Comparison of ENCODE assay signal across 37 mouse cellular contexts in the genomic region with DNA sequence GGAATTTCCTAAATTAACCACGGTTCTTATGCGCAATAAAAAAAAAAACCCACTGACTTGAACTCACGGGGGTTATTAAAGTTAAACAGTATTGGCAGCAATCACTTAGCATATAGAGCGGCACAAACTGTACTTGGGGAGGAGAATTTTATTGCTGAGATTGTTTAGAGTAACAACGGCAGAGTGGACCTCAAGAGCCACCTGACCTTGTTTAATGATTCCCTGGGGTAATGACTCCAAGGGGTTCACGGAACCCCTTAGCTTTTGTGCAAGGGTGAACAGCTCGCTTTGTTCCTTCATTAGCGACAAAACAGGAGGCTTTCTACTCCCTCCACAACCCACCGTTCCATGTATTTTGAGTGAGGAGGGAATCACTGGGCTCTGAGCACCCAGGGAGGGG. TPM values are rescaled to one million over a fixed set of nuclear protein-coding genes. Genes with fewer than 3 reads are reported as not detected.
"Had no signal": no experiment of that assay in that cellular context is flagged by ENCODE, and none has a peak within 500 bp of the region (broad histone marks: within the 10 kb centered on the region; RNA-seq: fewer than 3 reads in every experiment).

No protein-coding gene starts in this region.

- DNase-seq: gastrocnemius, adult 2 months; gastrocnemius, postnatal 10 days; gastrocnemius, postnatal 25 days; heart, adult 18-20 months; heart, postnatal 10 days; heart, postnatal 4 days; kidney, adult 18-20 months; kidney, adult 8-10 months; kidney, postnatal 14 days; liver; liver, embryonic 13.5 days had no signal

- H3K4me1 ChIP-seq: heart, embryonic 10.5 days; heart, embryonic 12.5 days; hindbrain, embryonic 10.5 days; hindbrain, embryonic 12.5 days; liver, embryonic 13.5 days; liver, embryonic 15.5 days had no signal

- H3K4me3 ChIP-seq: gastrocnemius, adult 2 months; heart, embryonic 10.5 days; heart, embryonic 12.5 days; hindbrain, embryonic 10.5 days; hindbrain, embryonic 12.5 days; left cerebral cortex, adult 2 months; liver, embryonic 13.5 days; liver, embryonic 15.5 days had no signal

- H3K27ac ChIP-seq: gastrocnemius, adult 2 months; heart, embryonic 10.5 days; hindbrain, embryonic 10.5 days; hindbrain, embryonic 12.5 days; hindbrain, embryonic 14.5 days; left cerebral cortex, adult 2 months; liver, embryonic 13.5 days; liver, embryonic 15.5 days had no signal

- H3K27me3 ChIP-seq: hindbrain, embryonic 12.5 days; liver, embryonic 15.5 days had no signal

- H3K9ac ChIP-seq: heart, embryonic 12.5 days; hindbrain, embryonic 12.5 days; hindbrain, embryonic 14.5 days; liver, embryonic 13.5 days; liver, embryonic 15.5 days had no signal

- H3K4me2 ChIP-seq: heart, embryonic 12.5 days; hindbrain, embryonic 12.5 days; hindbrain, embryonic 14.5 days; liver, embryonic 11.5 days; liver, embryonic 13.5 days; liver, embryonic 15.5 days had no signal

- H3K9me3 ChIP-seq: heart, embryonic 10.5 days; heart, embryonic 12.5 days; hindbrain, embryonic 10.5 days; hindbrain, embryonic 12.5 days; liver, embryonic 13.5 days; liver, embryonic 15.5 days had no signal

- H3K36me3 ChIP-seq: heart, embryonic 10.5 days; heart, embryonic 12.5 days; hindbrain, embryonic 10.5 days; hindbrain, embryonic 12.5 days; liver, embryonic 13.5 days; liver, embryonic 15.5 days had no signal

- ATAC-seq: hindbrain, embryonic 16.5 days; inflammation-experienced regulatory T-cells, adult 6 months had no signal

RNA-seq across cellular contexts. Expression of a gene that starts 4.5 kb away (rescaled TPM):
- total RNA-seq: gastrocnemius, adult 2 months; gastrocnemius, postnatal 25 days; gastrocnemius, postnatal 4 days; heart, adult 18-20 months; heart, adult 8-10 months; heart, postnatal 10 days; heart, postnatal 25 days; heart, postnatal 4 days had no signal
- polyA plus RNA-seq: hindbrain, embryonic 10.5 days; hindbrain, embryonic 14.5 days; inflammation-experienced regulatory T-cells, adult 6 months had no signal

RNA-seq across cellular contexts. Expression of a gene that starts 12.2 kb away (rescaled TPM):
- total RNA-seq: gastrocnemius, adult 2 months; gastrocnemius, postnatal 10 days; gastrocnemius, postnatal 25 days; gastrocnemius, postnatal 4 days; granulocyte monocyte progenitor cell, adult 5-6 weeks; heart, adult 18-20 months; heart, adult 8-10 months; heart, postnatal 10 days; heart, postnatal 25 days; heart, postnatal 4 days; layer of hippocampus, adult 18-20 months; layer of hippocampus, postnatal 10 days; layer of hippocampus, postnatal 25 days; left cerebral cortex, adult 2 months; left cerebral cortex, postnatal 14 days; left cerebral cortex, postnatal 36 days had no signal
- polyA plus RNA-seq: frontal cortex, adult 2 months; heart, embryonic 10.5 days; heart, embryonic 12.5 days; heart, embryonic 14.5 days; heart, embryonic 16.5 days; hindbrain, embryonic 10.5 days; hindbrain, embryonic 12.5 days; hindbrain, embryonic 14.5 days; hindbrain, embryonic 16.5 days; inflammation-experienced regulatory T-cells, adult 6 months; kidney, embryonic 14.5 days; kidney, embryonic 16.5 days; large intestine, adult 2 months; limb, embryonic 11.5 days; liver, embryonic 11.5 days; liver, embryonic 13.5 days; liver, embryonic 15.5 days had no signal

RNA-seq across cellular contexts. Expression of a gene that starts 17.4 kb away (rescaled TPM):
- total RNA-seq: gastrocnemius, adult 2 months; gastrocnemius, postnatal 10 days; gastrocnemius, postnatal 25 days; gastrocnemius, postnatal 4 days; granulocyte monocyte progenitor cell, adult 5-6 weeks; heart, adult 18-20 months; heart, adult 8-10 months; heart, postnatal 10 days; heart, postnatal 25 days; heart, postnatal 4 days; layer of hippocampus, adult 18-20 months; layer of hippocampus, postnatal 10 days; layer of hippocampus, postnatal 25 days; left cerebral cortex, adult 2 months; left cerebral cortex, postnatal 14 days; left cerebral cortex, postnatal 36 days had no signal
- polyA plus RNA-seq: frontal cortex, adult 2 months; heart, embryonic 10.5 days; heart, embryonic 12.5 days; heart, embryonic 14.5 days; heart, embryonic 16.5 days; hindbrain, embryonic 10.5 days; hindbrain, embryonic 12.5 days; hindbrain, embryonic 14.5 days; hindbrain, embryonic 16.5 days; inflammation-experienced regulatory T-cells, adult 6 months; kidney, embryonic 14.5 days; kidney, embryonic 16.5 days; large intestine, adult 2 months; limb, embryonic 11.5 days; liver, embryonic 11.5 days; liver, embryonic 13.5 days; liver, embryonic 15.5 days had no signal

RNA-seq across cellular contexts. Expression of a gene that starts 40.9 kb away (rescaled TPM):
- total RNA-seq: gastrocnemius, adult 2 months; gastrocnemius, postnatal 10 days; gastrocnemius, postnatal 25 days; gastrocnemius, postnatal 4 days; granulocyte monocyte progenitor cell, adult 5-6 weeks; heart, adult 18-20 months; heart, adult 8-10 months; heart, postnatal 10 days; heart, postnatal 25 days; heart, postnatal 4 days; layer of hippocampus, adult 18-20 months; layer of hippocampus, postnatal 10 days; layer of hippocampus, postnatal 25 days had no signal
- polyA plus RNA-seq: heart, embryonic 10.5 days; heart, embryonic 12.5 days; heart, embryonic 14.5 days; heart, embryonic 16.5 days; hindbrain, embryonic 10.5 days; hindbrain, embryonic 12.5 days; hindbrain, embryonic 14.5 days; inflammation-experienced regulatory T-cells, adult 6 months; kidney, embryonic 14.5 days; kidney, embryonic 16.5 days; large intestine, adult 2 months; limb, embryonic 11.5 days; liver, embryonic 11.5 days; liver, embryonic 13.5 days; liver, embryonic 15.5 days had no signal
